Comparison of ENCODE assay signal across 8 mouse cellular contexts in genomic region chr8:69901484-69902162, GRCm38 (mm10). TPM values are rescaled to one million over a fixed set of nuclear protein-coding genes. Genes with fewer than 3 reads are reported as not detected.
A peak's percentile ranks its signal among the peaks of the same experiment; 100 is the strongest.
DNase-seq lines count a peak whose midpoint lies in the region; ATAC-seq and TF ChIP-seq lines count a peak whose summit lies in the region.

No protein-coding gene starts in this region.

- H3K4me2 ChIP-seq in forebrain, embryonic 13.5 days = peak overlapping the region; percentile 96
- H3K4me2 ChIP-seq in liver, postnatal 0 days (ENCODE audit: low read depth, low read length) = peak overlapping the region; percentile 89
- H3K4me2 ChIP-seq in neural tube, embryonic 14.5 days (ENCODE audit: low read depth, low read length) = peak overlapping the region; percentile 99

- DNase-seq in heart, postnatal 10 days = peak; percentile 98 to 99
- DNase-seq in large intestine, adult 2 months (ENCODE audit: low read depth, low spot score) = peak; percentile 61
- DNase-seq in liver, postnatal 0 days = peak; percentile 99
- peak; percentile 97 for DNase-seq in testis, postnatal 10 days (ENCODE audit: low spot score)

- peak overlapping the region; percentile 81 for H3K27ac ChIP-seq in ES-Bruce4 (ENCODE audit: insufficient read depth, low read length)
- peak overlapping the region; percentile 90 for H3K27ac ChIP-seq in forebrain, embryonic 13.5 days
- peak overlapping the region; percentile 86 for H3K27ac ChIP-seq in liver, postnatal 0 days (ENCODE audit: low read depth)
- H3K27ac ChIP-seq in neural tube, embryonic 14.5 days (ENCODE audit: low read depth, low read length) = peak overlapping the region; percentile 88

- H3K27me3 ChIP-seq in ES-Bruce4 (ENCODE audit: control insufficient read depth, insufficient read depth, low read length, poor library complexity, severe bottlenecking) = no peaks in the 10 kb centered on the region
- H3K27me3 ChIP-seq in forebrain, embryonic 13.5 days = no peaks in the 10 kb centered on the region
- no peaks in the 10 kb centered on the region for H3K27me3 ChIP-seq in liver, postnatal 0 days (ENCODE audit: insufficient read depth, low read length)
- no peaks in the 10 kb centered on the region for H3K27me3 ChIP-seq in neural tube, embryonic 14.5 days (ENCODE audit: control insufficient read depth, insufficient read depth, low read length)

- intact Hi-C loops in heart, postnatal 10 days (cut with DNase I) = no loop called here

- H3K4me3 ChIP-seq in ES-Bruce4 (ENCODE audit: low read depth, low read length) = peak overlapping the region; percentile 78
- H3K4me3 ChIP-seq in forebrain, embryonic 13.5 days = peak overlapping the region; percentile 61
- peak overlapping the region; percentile 81 for H3K4me3 ChIP-seq in liver, postnatal 0 days (ENCODE audit: low read depth, low read length)
- H3K4me3 ChIP-seq in neural tube, embryonic 14.5 days (ENCODE audit: low read depth, low read length) = peak overlapping the region; percentile 77

- peak overlapping the region; percentile 79 for H3K9ac ChIP-seq in ES-Bruce4 (ENCODE audit: low read depth, poor library complexity, severe bottlenecking)
- peak overlapping the region; percentile 77 for H3K9ac ChIP-seq in forebrain, embryonic 13.5 days
- peak overlapping the region; percentile 75 for H3K9ac ChIP-seq in liver, postnatal 0 days (replicated peaks)
- H3K9ac ChIP-seq in neural tube, embryonic 14.5 days (replicated peaks; ENCODE audit: low read depth, low read length) = peak overlapping the region; percentile 79

- H3K36me3 ChIP-seq in ES-Bruce4 (ENCODE audit: control insufficient read depth, insufficient read depth, low read length, poor library complexity, severe bottlenecking) = 0 out of 2 replicates have a peak, but pooled peaks cover 2% of the 10 kb centered on the region
- H3K36me3 ChIP-seq in forebrain, embryonic 13.5 days (ENCODE audit: poor library complexity, severe bottlenecking) = peaks cover 9% of the 10 kb centered on the region; the same call in 1 of the 2 replicates
- peaks cover 3% of the 10 kb centered on the region; the same call in 1 of the 2 replicates for H3K36me3 ChIP-seq in liver, postnatal 0 days (replicated peaks; ENCODE audit: insufficient read depth, low read length)
- H3K36me3 ChIP-seq in neural tube, embryonic 14.5 days (ENCODE audit: control insufficient read depth, insufficient read depth, low read length) = no peaks in the 10 kb centered on the region

- peak; percentile 78; the same call in 1 of the 2 replicates for TF ChIP-seq EP300 in ES-Bruce4 (IDR thresholded peaks at IDR 0.05; ENCODE audit: insufficient read depth, low read depth, low read length)
- peak; percentile 54; the same call in 1 of the 2 replicates for TF ChIP-seq EP300 in liver, postnatal 0 days (IDR thresholded peaks at IDR 0.05; ENCODE audit: low read depth)

- no peaks in the 10 kb centered on the region for H3K4me1 ChIP-seq in ES-Bruce4 (ENCODE audit: control insufficient read depth, insufficient read depth, low read length)
- peaks cover 51% of the 10 kb centered on the region for H3K4me1 ChIP-seq in forebrain, embryonic 13.5 days
- peaks cover 43% of the 10 kb centered on the region for H3K4me1 ChIP-seq in liver, postnatal 0 days (ENCODE audit: insufficient read depth)
- H3K4me1 ChIP-seq in neural tube, embryonic 14.5 days (ENCODE audit: control insufficient read depth, insufficient read depth, low read length) = peaks cover 20% of the 10 kb centered on the region

- TF ChIP-seq POLR2A in ES-Bruce4 (IDR thresholded peaks at IDR 0.05; ENCODE audit: insufficient read depth, low read length) = peak; percentile 48

- no peak for TF ChIP-seq CTCF in ES-Bruce4 (IDR thresholded peaks at IDR 0.05; ENCODE audit: low read depth, low read length)
- TF ChIP-seq CTCF in liver, postnatal 0 days (IDR thresholded peaks at IDR 0.05; ENCODE audit: low read depth) = peak; percentile 77

- WGBS in forebrain, embryonic 13.5 days = 2% methylated on average over 40 of the region's 41 CpGs
- under 1% methylated on average over 41 of the region's 41 CpGs for WGBS in large intestine, adult 2 months
- WGBS in liver, postnatal 0 days (ENCODE audit: insufficient replicate concordance) = 1% methylated on average over 41 of the region's 41 CpGs
- under 1% methylated on average over 41 of the region's 41 CpGs for WGBS in neural tube, embryonic 14.5 days

- H3K9me3 ChIP-seq in ES-Bruce4 (replicated peaks; ENCODE audit: control insufficient read depth, insufficient read depth, low read length, poor library complexity, severe bottlenecking) = no peaks in the 10 kb centered on the region
- no peaks in the 10 kb centered on the region for H3K9me3 ChIP-seq in forebrain, embryonic 13.5 days (replicated peaks)
- no peaks in the 10 kb centered on the region for H3K9me3 ChIP-seq in liver, postnatal 0 days (ENCODE audit: low read length)
- no peaks in the 10 kb centered on the region for H3K9me3 ChIP-seq in neural tube, embryonic 14.5 days (ENCODE audit: control insufficient read depth, low read length)

- peak; percentile 68 for ATAC-seq in cerebellum, adult (ENCODE audit: insufficient number of reproducible peaks, low FRiP score, low TSS enrichment)
- peak; percentile 72 for ATAC-seq in forebrain, embryonic 13.5 days
- ATAC-seq in liver, postnatal 0 days = peak; percentile 72
- peak; percentile 64 for ATAC-seq in neural tube, embryonic 14.5 days (ENCODE audit: low read depth)

RNA-seq across cellular contexts. Expression of gene Tssk6, which starts 0.4 kb away (rescaled TPM):
- not detected in 2 replicates for polyA plus RNA-seq in ES-Bruce4 (2011; ENCODE audit: insufficient read depth, insufficient read length, low read depth, missing spikeins)
- polyA plus RNA-seq in forebrain, embryonic 13.5 days (2015; fragmentation: Nextera tagmentation; extraction: Ambion mirVana) = 2.5 and 3.4 TPM in 2 replicates
- under 1 TPM; 0.25 to 0.31 TPM for total RNA-seq in heart, postnatal 10 days (2021)
- 0.64 and 0.66 TPM in 2 replicates for polyA plus RNA-seq in large intestine, adult 2 months (2012; rRNA removed)
- polyA plus RNA-seq in liver, postnatal 0 days (2015; fragmentation: Nextera tagmentation; extraction: Ambion mirVana) = 1.3 and 1.7 TPM in 2 replicates
- 4.1 and 4.3 TPM in 2 replicates for polyA plus RNA-seq in neural tube, embryonic 14.5 days (2014; fragmentation: Nextera tagmentation; extraction: Ambion mirVana)

RNA-seq across cellular contexts. Expression of gene Ndufa13, which starts 0.7 kb away (rescaled TPM):
- 70.5 and 70.8 TPM in 2 replicates for polyA plus RNA-seq in ES-Bruce4 (2011; ENCODE audit: insufficient read depth, insufficient read length, low read depth, missing spikeins)
- polyA plus RNA-seq in forebrain, embryonic 13.5 days (2015; fragmentation: Nextera tagmentation; extraction: Ambion mirVana) = 172 and 183 TPM in 2 replicates
- 100 to 1,000 TPM; 376 to 397 TPM for total RNA-seq in heart, postnatal 10 days (2021)
- polyA plus RNA-seq in large intestine, adult 2 months (2012; rRNA removed) = 111 and 119 TPM in 2 replicates
- polyA plus RNA-seq in liver, postnatal 0 days (2015; fragmentation: Nextera tagmentation; extraction: Ambion mirVana) = 152 TPM in 2 replicates
- polyA plus RNA-seq in neural tube, embryonic 14.5 days (2014; fragmentation: Nextera tagmentation; extraction: Ambion mirVana) = 176 and 194 TPM in 2 replicates

RNA-seq across cellular contexts. Expression of gene Yjefn3, which starts 0.9 kb away (rescaled TPM):
- polyA plus RNA-seq in ES-Bruce4 (2011; ENCODE audit: insufficient read depth, insufficient read length, low read depth, missing spikeins) = 3.4 and 4.2 TPM in 2 replicates
- polyA plus RNA-seq in forebrain, embryonic 13.5 days (2015; fragmentation: Nextera tagmentation; extraction: Ambion mirVana) = 7.2 and 7.9 TPM in 2 replicates
- total RNA-seq in heart, postnatal 10 days (2021) = 10 to 100 TPM in 1 of 2 experiments, 1 to 10 TPM in 1; 9.1 to 10.1 TPM
- polyA plus RNA-seq in large intestine, adult 2 months (2012; rRNA removed) = 1.1 and 1.8 TPM in 2 replicates
- polyA plus RNA-seq in liver, postnatal 0 days (2015; fragmentation: Nextera tagmentation; extraction: Ambion mirVana) = 0.72 and 0.89 TPM in 2 replicates
- polyA plus RNA-seq in neural tube, embryonic 14.5 days (2014; fragmentation: Nextera tagmentation; extraction: Ambion mirVana) = 11.5 and 12.3 TPM in 2 replicates

RNA-seq across cellular contexts. Expression of gene Cilp2, which starts 14.1 kb away (rescaled TPM):
- 0.96 and 1.2 TPM in 2 replicates for polyA plus RNA-seq in ES-Bruce4 (2011; ENCODE audit: insufficient read depth, insufficient read length, low read depth, missing spikeins)
- 1.1 and 1.3 TPM in 2 replicates for polyA plus RNA-seq in forebrain, embryonic 13.5 days (2015; fragmentation: Nextera tagmentation; extraction: Ambion mirVana)
- total RNA-seq in heart, postnatal 10 days (2021) = 1 to 10 TPM; 1.2 to 1.3 TPM
- 0.03 and 0.07 TPM in 2 replicates for polyA plus RNA-seq in large intestine, adult 2 months (2012; rRNA removed)
- 0.02 TPM in 1 of 2 replicates, not detected in the other for polyA plus RNA-seq in liver, postnatal 0 days (2015; fragmentation: Nextera tagmentation; extraction: Ambion mirVana)
- polyA plus RNA-seq in neural tube, embryonic 14.5 days (2014; fragmentation: Nextera tagmentation; extraction: Ambion mirVana) = 3.5 and 4.3 TPM in 2 replicates

Comparison
In these comparisons a context has a peak if more than half of its experiments do, and no peak if none do; other contexts are left out.
1. Peak in every context shown above with its lines: DNase-seq, ATAC-seq, H3K4me3 ChIP-seq and H3K27ac ChIP-seq.